Mouse (Mus musculus) stomach, embryonic 16.5 days (tissue): ENCODE data around the gene Slc13a2. TPM values are rescaled to one million over a fixed set of nuclear protein-coding genes. Genes with fewer than 3 reads are reported as not detected.

Experiments used
- ATAC-seq: fragments of 200-750 bp; cut with Nextera tagmentation; 2 replicates; pipeline ENCODE4 v1.8.0; 2017; ENCODE audit warnings: moderate number of reproducible peaks, moderate TSS enrichment; ENCODE audit not compliant: insufficient read depth, low FRiP score
- H3K27ac ChIP-seq: fragments of 300-500 bp; sonication (generic); 2 replicates; pipeline ENCODE4 v1.5.1; 2014; ENCODE audit warnings: low read length
- H3K27me3 ChIP-seq: fragments of 300-500 bp; sonication (generic); 2 replicates; pipeline ENCODE4 v1.6.1; 2014; ENCODE audit warnings: low read length, control low read depth, mixed read lengths; ENCODE audit not compliant: control insufficient read depth, insufficient read depth
- H3K36me3 ChIP-seq: fragments of 300-500 bp; sonication (generic); 2 replicates; pipeline ENCODE4 v1.6.1; 2014; ENCODE audit warnings: low read length; ENCODE audit not compliant: control insufficient read depth, insufficient read depth
- H3K4me1 ChIP-seq: fragments of 300-500 bp; sonication (generic); 2 replicates; pipeline ENCODE4 v1.6.1; 2014; ENCODE audit warnings: low read length, control low read depth, mixed read lengths; ENCODE audit not compliant: control insufficient read depth, insufficient read depth
- H3K4me2 ChIP-seq: fragments of 300-500 bp; sonication (generic); 2 replicates; pipeline ENCODE4 v1.6.1; 2014; ENCODE audit warnings: low read depth, low read length, mixed read lengths
- H3K4me3 ChIP-seq: fragments of 300-500 bp; sonication (generic); replicated peaks from 2 replicates; pipeline ENCODE4 v1.5.1; 2014; ENCODE audit warnings: mild to moderate bottlenecking, low read length
- H3K9ac ChIP-seq: fragments of 300-500 bp; sonication (generic); 2 replicates; pipeline ENCODE4 v1.6.1; 2014; ENCODE audit warnings: low read length
- H3K9me3 ChIP-seq: fragments of 300-500 bp; sonication (generic); replicated peaks from 2 replicates; pipeline ENCODE4 v1.6.1; 2016; ENCODE audit warnings: low read length, control low read depth; ENCODE audit not compliant: control insufficient read depth
- WGBS: fragments of 180-500 bp; shearing (Covaris S2); extraction: QIAGEN DNeasy Blood & Tissue Kit; methylation state at CpG from one replicate; pipeline ENCODE4 v1.1.7; 2014; 5-methylcytosine and 5-hydroxymethylcytosine counted together
- polyA plus RNA-seq: library from polyadenylated mRNA; unstranded; fragments of >200 nt; fragmentation: Nextera tagmentation; extraction: Ambion mirVana; gene quantifications from 2 replicates; pipeline ENCODE4 v1.2.1, GENCODE M21; 2015

Slc13a2 gene
- polyA plus RNA-seq, result 0.25 and 0.56 TPM in 2 replicates

GRCm38 (mm10) chr11:78422055-78422819, at the start of gene Slc13a2:
TSS of gene Slc13a2 (minus strand) at chr11:78422217.
- H3K4me2 ChIP-seq, result no peak within 1 kb of the TSS
- H3K27ac ChIP-seq, result no peak within 1 kb of the TSS; the same call in 1 of the 2 replicates
- no peaks in the 10 kb centered on the region for H3K4me1 ChIP-seq
- H3K4me3 ChIP-seq, result no peak within 1 kb of the TSS
- no peaks in the 10 kb centered on the region for H3K36me3 ChIP-seq
- WGBS, result 21% methylated on average over 13 of the region's 13 CpGs
- no peaks in the 10 kb centered on the region for H3K27me3 ChIP-seq
- ATAC-seq, result peak; percentile 24
- H3K9ac ChIP-seq, result no peak within 1 kb of the TSS; the same call in 1 of the 2 replicates
- no peaks in the 10 kb centered on the region for H3K9me3 ChIP-seq

DNA sequence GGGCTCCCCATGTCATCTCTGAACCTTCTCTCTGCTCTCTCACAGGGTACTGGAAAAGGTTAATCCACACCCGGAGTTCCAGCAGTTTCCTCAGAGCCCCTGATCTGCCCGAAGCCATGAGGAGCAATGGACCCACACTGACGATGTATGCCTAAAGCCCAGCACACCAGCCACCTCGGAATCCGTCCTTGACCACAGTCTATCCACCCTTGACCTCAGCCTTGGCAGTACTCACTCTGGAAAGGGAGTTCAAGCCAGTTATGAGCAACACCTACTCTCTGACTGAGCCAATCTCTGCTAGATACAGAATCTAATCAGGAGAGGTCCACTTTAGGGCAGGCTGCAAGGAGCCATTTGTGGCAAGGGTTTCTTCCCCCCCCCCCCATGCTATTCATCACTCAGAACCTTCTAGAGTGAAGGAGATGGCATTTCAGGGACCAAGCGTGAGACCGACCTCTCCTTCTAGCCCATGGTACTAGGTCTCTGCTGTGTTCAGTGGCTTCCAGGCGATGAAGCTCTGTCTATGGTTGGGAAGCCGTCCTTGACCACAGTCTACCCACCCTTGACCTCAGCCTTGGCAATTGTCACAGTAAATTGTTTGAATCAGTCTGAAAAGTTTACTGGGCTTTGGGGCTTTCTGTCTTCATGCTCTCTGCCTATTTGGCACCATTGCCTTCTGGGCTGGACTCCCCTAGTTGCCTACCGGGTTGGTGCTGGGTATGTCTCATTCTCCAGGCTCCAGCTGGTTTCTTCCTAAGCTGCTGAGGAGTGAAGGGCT, 49.5 kb upstream of the Slc13a2 start:
- Histone ChIP-seq H3K36me3 (no peaks in the 10 kb centered on the region), H3K9ac (no peak overlapping the region), H3K4me1 (peaks cover 3% of the 10 kb centered on the region), H3K4me3 (no peak overlapping the region), H3K27ac (no peak overlapping the region), H3K27me3 (no peaks in the 10 kb centered on the region), H3K9me3 (no peaks in the 10 kb centered on the region), H3K4me2 (no peak overlapping the region)
- no peak for ATAC-seq
- 91% methylated on average over 10 of the region's 10 CpGs for WGBS

GRCm38 (mm10) chr11:78467932-78468331, 45.9 kb upstream of the Slc13a2 start:
- Histone ChIP-seq H3K27ac (peak overlapping the region; percentile 10; the same call in 1 of the 2 replicates), H3K4me2 (no peak overlapping the region), H3K9me3 (no peaks in the 10 kb centered on the region), H3K4me1 (peaks cover 18% of the 10 kb centered on the region), H3K36me3 (no peaks in the 10 kb centered on the region), H3K4me3 (no peak overlapping the region), H3K27me3 (no peaks in the 10 kb centered on the region), H3K9ac (no peak overlapping the region)
- no peak for ATAC-seq
- 39% methylated on average over 3 of the region's 3 CpGs for WGBS

- no peak overlapping the region for H3K27ac ChIP-seq
- H3K9me3 ChIP-seq, result no peaks in the 10 kb centered on the region
- H3K4me3 ChIP-seq, result no peak overlapping the region
- no peak overlapping the region for H3K4me2 ChIP-seq
- ATAC-seq, result no peak
- no peaks in the 10 kb centered on the region for H3K36me3 ChIP-seq
- 70% methylated on average over 7 of the region's 7 CpGs for WGBS
- H3K4me1 ChIP-seq, result peaks cover 18% of the 10 kb centered on the region
- no peaks in the 10 kb centered on the region for H3K27me3 ChIP-seq
- H3K9ac ChIP-seq, result no peak overlapping the region
Observed at GRCm38 (mm10) chr11:78467515-78467914, 45.5 kb upstream of the Slc13a2 start.

GRCm38 (mm10) chr11:78466242-78466912, 44.4 kb upstream of the Slc13a2 start:
- H3K4me1 ChIP-seq, result peaks cover 18% of the 10 kb centered on the region
- WGBS, result 69% methylated on average over 23 of the region's 23 CpGs
- peak overlapping the region; percentile 85 for H3K9ac ChIP-seq
- no peaks in the 10 kb centered on the region for H3K36me3 ChIP-seq
- H3K27ac ChIP-seq, result peak overlapping the region; percentile 96
- H3K27me3 ChIP-seq, result no peaks in the 10 kb centered on the region
- H3K4me2 ChIP-seq, result peak overlapping the region; percentile 86
- H3K9me3 ChIP-seq, result no peaks in the 10 kb centered on the region
- ATAC-seq, result peak; percentile 6; the same call in 1 of the 2 replicates
- H3K4me3 ChIP-seq, result peak overlapping the region; percentile 76

GRCm38 (mm10) chr11:78465568-78466180, 43.7 kb upstream of the Slc13a2 start, which contains the start of gene Slc46a1:
TSS of gene Slc46a1 (plus strand) at chr11:78465697.
- H3K27me3 ChIP-seq, result no peaks in the 10 kb centered on the region
- H3K27ac ChIP-seq, result peak within 1 kb of the TSS; percentile 96
- no peaks in the 10 kb centered on the region for H3K36me3 ChIP-seq
- H3K9ac ChIP-seq, result peak within 1 kb of the TSS; percentile 85
- peaks cover 18% of the 10 kb centered on the region for H3K4me1 ChIP-seq
- no peaks in the 10 kb centered on the region for H3K9me3 ChIP-seq
- peak; percentile 94 for ATAC-seq
- peak within 1 kb of the TSS; percentile 76 for H3K4me3 ChIP-seq
- peak within 1 kb of the TSS; percentile 86 for H3K4me2 ChIP-seq
- under 1% methylated on average over 41 of the region's 41 CpGs for WGBS

DNA sequence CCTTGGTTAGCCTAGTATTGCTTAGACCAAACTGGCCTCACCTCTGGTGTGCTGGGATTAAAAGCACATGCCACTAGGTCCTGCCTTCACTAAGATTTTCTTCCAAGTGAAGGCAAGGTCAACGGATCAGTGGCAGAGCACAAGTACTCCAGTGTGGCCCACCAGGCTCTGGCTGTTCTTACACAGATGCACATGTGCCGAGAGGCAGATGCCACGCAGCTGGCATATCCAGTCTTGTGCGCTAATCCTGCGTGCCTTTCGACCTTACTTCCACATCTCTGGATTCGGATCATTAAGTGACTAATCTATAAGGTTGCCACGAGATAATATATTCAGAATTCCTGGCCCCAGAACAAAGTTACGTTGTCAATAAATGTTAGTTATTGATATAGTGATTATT, 43.1 kb upstream of the Slc13a2 start:
- H3K4me3 ChIP-seq, result peak overlapping the region; percentile 76
- H3K4me2 ChIP-seq, result peak overlapping the region; percentile 86
- no peaks in the 10 kb centered on the region for H3K27me3 ChIP-seq
- peak overlapping the region; percentile 85 for H3K9ac ChIP-seq
- ATAC-seq, result no peak
- WGBS, result 29% methylated on average over 9 of the region's 9 CpGs
- no peaks in the 10 kb centered on the region for H3K9me3 ChIP-seq
- peaks cover 18% of the 10 kb centered on the region for H3K4me1 ChIP-seq
- no peaks in the 10 kb centered on the region for H3K36me3 ChIP-seq
- peak overlapping the region; percentile 96 for H3K27ac ChIP-seq

- Histone ChIP-seq H3K4me1 (peaks cover 18% of the 10 kb centered on the region), H3K36me3 (no peaks in the 10 kb centered on the region), H3K27me3 (no peaks in the 10 kb centered on the region), H3K9ac (no peak overlapping the region), H3K4me2 (no peak overlapping the region), H3K4me3 (no peak overlapping the region), H3K27ac (no peak overlapping the region), H3K9me3 (no peaks in the 10 kb centered on the region)
- WGBS, result 50% methylated on average over 13 of the region's 13 CpGs
- ATAC-seq, result no peak
Observed at GRCm38 (mm10) chr11:78463286-78464036, 41.4 kb upstream of the Slc13a2 start.
